Mouse (Mus musculus): ENCODE data around the gene Donson. TPM values are rescaled to one million over a fixed set of nuclear protein-coding genes. Genes with fewer than 3 reads are reported as not detected.

Gene Donson
- total and polyA plus RNA-seq, 2 experiments from 2014 or later: 4.9 to 5.0 TPM

DNA sequence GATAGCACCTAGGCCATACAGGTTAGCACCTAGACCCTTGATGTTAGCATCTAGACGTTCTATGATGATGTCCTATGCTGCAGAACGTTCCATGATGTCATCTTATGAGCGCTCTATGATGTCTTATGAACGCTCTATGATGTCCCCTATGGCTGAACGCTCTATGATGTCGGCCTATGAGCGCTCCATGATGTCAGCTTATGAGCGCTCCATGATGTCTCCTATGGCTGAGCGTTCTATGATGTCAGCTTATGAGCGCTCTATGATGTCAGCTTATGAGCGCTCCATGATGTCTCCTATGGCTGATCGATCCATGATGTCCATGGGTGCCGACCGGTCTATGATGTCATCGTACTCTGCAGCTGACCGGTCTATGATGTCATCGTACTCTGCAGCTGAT, 31.3 kb downstream of the Donson start:
- ATAC-seq (ENCODE audit: insufficient read depth, low read depth) (no peak), DNase-seq (ENCODE audit: low spot score) (no peak)
- TF ChIP-seq EP300 (IDR thresholded peaks at IDR 0.05; ENCODE audit: low read depth) (no peak), CTCF (IDR thresholded peaks at IDR 0.05; ENCODE audit: low read depth) (no peak)
- Histone ChIP-seq H3K9ac (replicated peaks; ENCODE audit: low read depth, low read length) (no peak overlapping the region), H3K4me3 (ENCODE audit: low read depth, low read length) (no peak overlapping the region), H3K9me3 (replicated peaks; ENCODE audit: control insufficient read depth, low read length) (no peaks in the 10 kb centered on the region), H3K4me2 (ENCODE audit: low read depth, low read length) (no peak overlapping the region), H3K27me3 (ENCODE audit: control insufficient read depth, insufficient read depth, low read length) (no peaks in the 10 kb centered on the region), H3K36me3 (replicated peaks; ENCODE audit: control insufficient read depth, insufficient read depth, low read length) (peaks cover 88% of the 10 kb centered on the region), H3K4me1 (ENCODE audit: control insufficient read depth, insufficient read depth) (0 out of 2 replicates have a peak, but pooled peaks cover 7% of the 10 kb centered on the region), H3K27ac (ENCODE audit: low read depth) (no peak overlapping the region)
- 97% methylated on average over 17 of the region's 17 CpGs for WGBS

DNA sequence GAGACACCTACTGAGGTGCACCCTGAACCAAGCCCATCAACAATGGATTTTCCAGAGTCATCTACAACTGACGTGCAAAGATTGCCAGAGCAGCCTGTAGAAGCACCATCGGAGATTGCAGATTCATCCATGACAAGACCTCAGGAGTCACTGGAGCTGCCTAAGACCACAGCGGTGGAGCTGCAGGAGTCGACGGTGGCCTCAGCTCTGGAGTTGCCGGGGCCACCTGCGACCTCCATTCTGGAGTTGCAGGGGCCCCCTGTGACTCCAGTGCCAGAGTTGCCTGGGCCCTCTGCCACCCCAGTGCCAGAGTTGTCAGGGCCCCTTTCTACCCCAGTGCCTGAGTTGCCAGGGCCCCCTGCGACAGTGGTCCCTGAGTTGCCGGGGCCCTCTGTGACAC, 33.3 kb downstream of the Donson start:
- Histone ChIP-seq H3K9ac (replicated peaks; ENCODE audit: low read depth, low read length) (no peak overlapping the region), H3K27me3 (ENCODE audit: control insufficient read depth, insufficient read depth, low read length) (no peaks in the 10 kb centered on the region), H3K4me2 (ENCODE audit: low read depth, low read length) (no peak overlapping the region), H3K4me1 (ENCODE audit: control insufficient read depth, insufficient read depth) (peaks cover under 1% of the 10 kb centered on the region; the same call in 1 of the 2 replicates), H3K9me3 (replicated peaks; ENCODE audit: control insufficient read depth, low read length) (no peaks in the 10 kb centered on the region), H3K4me3 (ENCODE audit: low read depth, low read length) (no peak overlapping the region), H3K27ac (ENCODE audit: low read depth) (no peak overlapping the region), H3K36me3 (replicated peaks; ENCODE audit: control insufficient read depth, insufficient read depth, low read length) (peaks cover 79% of the 10 kb centered on the region)
- DNase-seq (ENCODE audit: low spot score) (no peak), ATAC-seq (ENCODE audit: insufficient read depth, low read depth) (no peak)
- 95% methylated on average over 9 of the region's 9 CpGs for WGBS
- TF ChIP-seq CTCF (IDR thresholded peaks at IDR 0.05; ENCODE audit: low read depth) (no peak), EP300 (IDR thresholded peaks at IDR 0.05; ENCODE audit: low read depth) (no peak)

DNA sequence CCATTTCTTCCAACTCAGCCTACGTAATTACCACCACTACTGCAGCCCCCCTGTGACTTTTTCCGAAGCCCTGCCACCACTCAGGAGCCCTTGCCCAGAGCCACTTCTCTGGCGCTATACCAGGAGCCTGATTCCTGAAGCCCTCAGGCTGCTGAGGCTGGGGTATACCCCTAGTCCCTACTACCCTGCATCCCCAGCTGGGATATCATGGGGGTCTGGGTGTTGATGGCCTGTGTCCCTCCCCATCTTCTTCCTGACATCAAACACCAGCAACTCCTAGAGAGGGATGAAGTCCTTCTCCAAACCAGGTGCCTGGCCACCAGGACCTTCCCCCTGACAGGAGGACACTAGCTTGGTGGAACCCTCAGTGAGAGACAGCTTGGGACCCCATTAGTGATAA, 36.4 kb downstream of the Donson start:
- WGBS: 68% methylated on average over 3 of the region's 3 CpGs
- Histone ChIP-seq H3K27me3 (ENCODE audit: control insufficient read depth, insufficient read depth, low read length) (no peaks in the 10 kb centered on the region), H3K4me2 (ENCODE audit: low read depth, low read length) (no peak overlapping the region), H3K4me1 (ENCODE audit: control insufficient read depth, insufficient read depth) (peaks cover 12% of the 10 kb centered on the region; the same call in 1 of the 2 replicates), H3K9me3 (replicated peaks; ENCODE audit: control insufficient read depth, low read length) (no peaks in the 10 kb centered on the region), H3K4me3 (ENCODE audit: low read depth, low read length) (no peak overlapping the region), H3K36me3 (replicated peaks; ENCODE audit: control insufficient read depth, insufficient read depth, low read length) (peaks cover 48% of the 10 kb centered on the region), H3K27ac (ENCODE audit: low read depth) (no peak overlapping the region), H3K9ac (replicated peaks; ENCODE audit: low read depth, low read length) (no peak overlapping the region)
- no peak for ATAC-seq (ENCODE audit: insufficient read depth, low read depth)
- DNase-seq (ENCODE audit: low spot score): no peak
- TF ChIP-seq EP300 (IDR thresholded peaks at IDR 0.05; ENCODE audit: low read depth) (no peak), CTCF (IDR thresholded peaks at IDR 0.05; ENCODE audit: low read depth) (no peak)

DNA sequence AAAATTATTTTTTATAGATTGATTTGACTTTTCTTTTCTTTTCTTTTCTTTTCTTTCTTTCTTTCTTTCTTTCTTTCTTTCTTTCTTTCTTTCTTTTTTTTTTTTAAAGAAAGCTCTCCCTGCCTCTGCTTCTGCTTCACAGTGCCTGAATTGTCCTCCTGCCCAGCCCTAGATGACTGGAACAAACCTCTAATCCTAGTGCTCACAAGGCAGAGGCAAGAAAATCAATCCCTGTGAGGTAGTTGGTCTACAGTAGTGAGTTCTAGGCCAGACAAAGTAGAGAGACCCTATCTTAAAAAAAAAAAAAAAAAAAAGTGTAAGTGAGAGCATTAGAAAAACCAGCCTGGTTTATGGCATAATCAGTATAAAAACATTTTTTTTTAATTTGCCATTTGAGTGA, 38.8 kb downstream of the Donson start:
- no peak for DNase-seq (ENCODE audit: low spot score)
- Histone ChIP-seq H3K4me3 (ENCODE audit: low read depth, low read length) (no peak overlapping the region), H3K9me3 (replicated peaks; ENCODE audit: control insufficient read depth, low read length) (no peaks in the 10 kb centered on the region), H3K36me3 (replicated peaks; ENCODE audit: control insufficient read depth, insufficient read depth, low read length) (peaks cover 24% of the 10 kb centered on the region), H3K4me1 (ENCODE audit: control insufficient read depth, insufficient read depth) (peaks cover 15% of the 10 kb centered on the region; the same call in 1 of the 2 replicates), H3K9ac (replicated peaks; ENCODE audit: low read depth, low read length) (no peak overlapping the region), H3K27me3 (ENCODE audit: control insufficient read depth, insufficient read depth, low read length) (no peaks in the 10 kb centered on the region), H3K4me2 (ENCODE audit: low read depth, low read length) (peak overlapping the region; percentile 18; the same call in 1 of the 2 replicates), H3K27ac (ENCODE audit: low read depth) (no peak overlapping the region)
- TF ChIP-seq CTCF (IDR thresholded peaks at IDR 0.05; ENCODE audit: low read depth) (no peak), EP300 (IDR thresholded peaks at IDR 0.05; ENCODE audit: low read depth) (no peak)
- ATAC-seq (ENCODE audit: insufficient read depth, low read depth): no peak

DNA sequence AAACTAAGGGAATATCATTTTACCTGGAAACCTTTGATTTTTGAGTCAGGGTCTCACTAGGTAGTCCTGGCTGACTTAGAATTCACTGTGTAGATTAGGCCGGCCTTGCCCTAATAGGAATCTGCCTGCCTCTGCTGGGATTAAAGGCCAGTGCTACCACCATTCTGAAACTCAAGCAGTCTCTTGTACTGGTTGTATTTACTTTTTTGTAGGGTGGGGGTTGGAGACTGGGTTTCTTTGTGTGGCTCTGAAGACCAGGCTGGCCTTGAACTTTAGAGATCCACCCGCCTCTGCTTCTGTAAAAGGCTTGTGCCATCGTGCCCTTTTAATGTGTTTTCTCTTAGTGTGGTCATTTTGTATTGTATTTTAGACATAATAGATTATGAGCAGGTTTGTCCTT, 39.3 kb downstream of the Donson start:
- Histone ChIP-seq H3K9me3 (replicated peaks; ENCODE audit: control insufficient read depth, low read length) (no peaks in the 10 kb centered on the region), H3K27me3 (ENCODE audit: control insufficient read depth, insufficient read depth, low read length) (no peaks in the 10 kb centered on the region), H3K36me3 (replicated peaks; ENCODE audit: control insufficient read depth, insufficient read depth, low read length) (peaks cover 19% of the 10 kb centered on the region), H3K4me3 (ENCODE audit: low read depth, low read length) (peak overlapping the region; percentile 84), H3K4me1 (ENCODE audit: control insufficient read depth, insufficient read depth) (peaks cover 15% of the 10 kb centered on the region; the same call in 1 of the 2 replicates), H3K27ac (ENCODE audit: low read depth) (no peak overlapping the region), H3K9ac (replicated peaks; ENCODE audit: low read depth, low read length) (0 out of 2 replicates have a peak overlapping the region, but pooled peaks have one; percentile 6), H3K4me2 (ENCODE audit: low read depth, low read length) (peak overlapping the region; percentile 69)
- 36% methylated on average over 3 of the region's 3 CpGs for WGBS
- TF ChIP-seq EP300 (IDR thresholded peaks at IDR 0.05; ENCODE audit: low read depth) (no peak), CTCF (IDR thresholded peaks at IDR 0.05; ENCODE audit: low read depth) (no peak)
- ATAC-seq (ENCODE audit: insufficient read depth, low read depth): no peak
- no peak for DNase-seq (ENCODE audit: low spot score)

DNA sequence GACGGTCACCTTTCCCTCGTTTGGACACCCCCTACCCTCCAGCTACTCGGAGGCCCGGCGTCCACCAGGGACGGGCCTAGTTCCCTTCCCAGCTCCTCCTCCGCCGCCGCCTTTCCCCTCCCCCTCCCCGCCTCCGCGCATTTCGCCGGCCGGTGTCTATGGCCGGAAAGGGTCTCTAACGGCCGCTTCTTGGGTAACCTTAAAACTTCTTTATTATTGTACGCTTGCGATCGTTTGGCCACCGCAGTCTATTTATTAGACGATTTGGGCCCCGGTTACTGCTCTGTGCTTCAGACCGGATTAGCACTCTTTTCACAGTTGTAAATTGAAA, 40.4 kb downstream of the Donson start:
- H3K27ac ChIP-seq (ENCODE audit: low read depth): peak overlapping the region; percentile 99

More for the DNA sequence above, 40.4 kb downstream of the Donson start:
- Histone ChIP-seq H3K4me1 (ENCODE audit: control insufficient read depth, insufficient read depth) (peaks cover 15% of the 10 kb centered on the region; the same call in 1 of the 2 replicates), H3K9ac (replicated peaks; ENCODE audit: low read depth, low read length) (peak overlapping the region; percentile 91), H3K27me3 (ENCODE audit: control insufficient read depth, insufficient read depth, low read length) (no peaks in the 10 kb centered on the region), H3K4me2 (ENCODE audit: low read depth, low read length) (peak overlapping the region; percentile 69), H3K9me3 (replicated peaks; ENCODE audit: control insufficient read depth, low read length) (no peaks in the 10 kb centered on the region), H3K36me3 (replicated peaks; ENCODE audit: control insufficient read depth, insufficient read depth, low read length) (peaks cover 15% of the 10 kb centered on the region), H3K4me3 (ENCODE audit: low read depth, low read length) (peak overlapping the region; percentile 84)
- DNase-seq (ENCODE audit: low spot score): peak; percentile 76
- ATAC-seq (ENCODE audit: insufficient read depth, low read depth): peak; percentile 66
- 0% methylated on average over 23 of the region's 25 CpGs for WGBS
- TF ChIP-seq CTCF (IDR thresholded peaks at IDR 0.05; ENCODE audit: low read depth) (no peak), EP300 (IDR thresholded peaks at IDR 0.05; ENCODE audit: low read depth) (no peak)

All from heart, postnatal 0 days (tissue).